Mouse (Mus musculus): ENCODE measurements around the gene Clic3. TPM values are rescaled to one million over a fixed set of nuclear protein-coding genes. Genes with fewer than 3 reads are reported as not detected.
A peak's percentile ranks its signal among the peaks of the same experiment; 100 is the strongest.

Gene Clic3
- polyA plus RNA-seq, 1 experiment: not detected

- TF ChIP-seq FLI1 (IDR thresholded peaks at IDR 0.05; ENCODE audit: low read length): no peak
- TF ChIP-seq GATA1 (IDR thresholded peaks at IDR 0.05; ENCODE audit: borderline replicate concordance, low read length): no peak
Measured at GRCm38 (mm10) chr2:25477967-25478675, 21.5 kb downstream of the Clic3 start.

GRCm38 (mm10) chr2:25479551-25480311 is 23.1 kb downstream of the Clic3 start:
- H3K4me1 ChIP-seq: peaks cover 53% of the 10 kb centered on the region
- H3K4me3 ChIP-seq (replicated peaks): no peak overlapping the region
- no peaks in the 10 kb centered on the region for H3K36me3 ChIP-seq (replicated peaks; ENCODE audit: low read length)
- TF ChIP-seq GATA1 (IDR thresholded peaks at IDR 0.05; ENCODE audit: borderline replicate concordance, low read length): no peak
- TF ChIP-seq FLI1 (IDR thresholded peaks at IDR 0.05; ENCODE audit: low read length): no peak
- peaks cover 76% of the 10 kb centered on the region for H3K27me3 ChIP-seq (replicated peaks)
- H3K9me3 ChIP-seq: peaks cover 22% of the 10 kb centered on the region

More at GRCm38 (mm10) chr2:25477967-25478675, 21.5 kb downstream of the Clic3 start:
- Histone ChIP-seq H3K27me3 (replicated peaks) (peaks cover 66% of the 10 kb centered on the region), H3K36me3 (replicated peaks; ENCODE audit: low read length) (no peaks in the 10 kb centered on the region), H3K4me3 (replicated peaks) (no peak overlapping the region), H3K9me3 (peaks cover 22% of the 10 kb centered on the region), H3K4me1 (peaks cover 60% of the 10 kb centered on the region)

DNA sequence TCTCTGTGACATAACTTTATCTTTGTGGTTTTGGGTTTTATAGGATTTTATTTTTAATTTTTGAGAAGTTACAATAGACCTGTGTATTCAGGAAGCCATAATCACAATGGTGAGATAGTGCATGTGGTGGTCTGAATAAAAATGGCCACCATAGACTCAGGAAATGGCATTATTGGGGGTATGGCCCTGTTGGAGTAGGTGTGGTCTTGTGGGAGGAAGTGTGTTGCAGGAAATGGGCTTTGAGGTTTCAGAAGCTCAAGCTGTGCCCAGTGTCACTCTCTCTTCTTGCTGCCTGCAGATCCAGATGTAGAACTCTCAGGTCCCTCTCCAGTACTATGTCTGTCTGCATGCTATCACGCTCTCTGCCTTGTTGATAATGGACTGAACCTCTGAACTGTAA is 23.9 kb downstream of the Clic3 start:
- no peak for TF ChIP-seq GATA1 (IDR thresholded peaks at IDR 0.05; ENCODE audit: borderline replicate concordance, low read length)
- TF ChIP-seq FLI1 (IDR thresholded peaks at IDR 0.05; ENCODE audit: low read length): no peak
- Histone ChIP-seq H3K4me1 (peaks cover 56% of the 10 kb centered on the region), H3K36me3 (replicated peaks; ENCODE audit: low read length) (no peaks in the 10 kb centered on the region), H3K27me3 (replicated peaks) (peaks cover 74% of the 10 kb centered on the region), H3K9me3 (peaks cover 22% of the 10 kb centered on the region), H3K4me3 (replicated peaks) (no peak overlapping the region)

GRCm38 (mm10) chr2:25482969-25483368 is 26.3 kb downstream of the Clic3 start:
- Histone ChIP-seq H3K27me3 (replicated peaks) (peaks cover 72% of the 10 kb centered on the region), H3K9me3 (peaks cover 22% of the 10 kb centered on the region), H3K4me1 (peaks cover 62% of the 10 kb centered on the region), H3K36me3 (replicated peaks; ENCODE audit: low read length) (no peaks in the 10 kb centered on the region), H3K4me3 (replicated peaks) (no peak overlapping the region)
- no peak for TF ChIP-seq GATA1 (IDR thresholded peaks at IDR 0.05; ENCODE audit: borderline replicate concordance, low read length)
- TF ChIP-seq FLI1 (IDR thresholded peaks at IDR 0.05; ENCODE audit: low read length): no peak

DNA sequence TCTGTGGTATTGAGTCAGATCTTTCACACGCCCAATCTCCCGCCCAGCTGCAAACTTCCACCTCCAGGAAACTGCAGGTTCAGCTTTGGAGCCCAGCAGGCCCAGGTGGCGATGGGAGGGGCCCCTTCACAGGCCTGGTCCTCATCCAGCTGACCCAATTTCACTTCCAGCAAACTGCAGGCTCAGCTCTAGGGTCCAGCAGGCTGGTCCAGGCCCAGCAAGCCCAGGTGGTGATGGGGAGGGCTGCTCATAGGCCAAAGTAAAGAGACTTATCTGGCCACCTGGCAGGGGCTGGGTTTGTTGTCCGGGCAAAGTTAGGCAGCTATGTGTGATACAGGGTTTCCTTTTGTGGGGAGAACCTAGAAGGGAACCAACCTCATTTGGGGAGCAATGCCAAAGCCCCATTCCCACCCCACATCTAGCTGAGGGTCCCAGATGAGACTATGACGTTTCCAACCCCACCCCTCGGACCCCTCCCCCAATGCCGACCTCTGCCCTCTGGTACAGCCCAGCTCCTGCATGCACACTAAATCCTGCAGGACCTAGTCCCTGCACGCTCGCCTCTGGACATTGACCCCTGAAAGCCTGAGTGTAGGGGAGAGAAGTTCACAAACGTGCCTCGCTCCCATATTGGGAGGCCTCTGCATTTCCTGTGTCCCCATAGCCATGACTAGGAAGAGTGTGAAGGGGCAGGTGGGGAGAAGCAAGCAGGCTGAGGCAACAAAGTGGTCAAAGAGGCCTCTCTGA is 28.4 kb downstream of the Clic3 start:
- no peak for TF ChIP-seq FLI1 (IDR thresholded peaks at IDR 0.05; ENCODE audit: low read length)
- no peak for TF ChIP-seq GATA1 (IDR thresholded peaks at IDR 0.05; ENCODE audit: borderline replicate concordance, low read length)
- H3K4me3 ChIP-seq (replicated peaks): no peak overlapping the region
- H3K27me3 ChIP-seq (replicated peaks): peaks cover 67% of the 10 kb centered on the region
- peaks cover 71% of the 10 kb centered on the region for H3K4me1 ChIP-seq
- H3K9me3 ChIP-seq: peaks cover 18% of the 10 kb centered on the region
- no peaks in the 10 kb centered on the region for H3K36me3 ChIP-seq (replicated peaks; ENCODE audit: low read length)

DNA sequence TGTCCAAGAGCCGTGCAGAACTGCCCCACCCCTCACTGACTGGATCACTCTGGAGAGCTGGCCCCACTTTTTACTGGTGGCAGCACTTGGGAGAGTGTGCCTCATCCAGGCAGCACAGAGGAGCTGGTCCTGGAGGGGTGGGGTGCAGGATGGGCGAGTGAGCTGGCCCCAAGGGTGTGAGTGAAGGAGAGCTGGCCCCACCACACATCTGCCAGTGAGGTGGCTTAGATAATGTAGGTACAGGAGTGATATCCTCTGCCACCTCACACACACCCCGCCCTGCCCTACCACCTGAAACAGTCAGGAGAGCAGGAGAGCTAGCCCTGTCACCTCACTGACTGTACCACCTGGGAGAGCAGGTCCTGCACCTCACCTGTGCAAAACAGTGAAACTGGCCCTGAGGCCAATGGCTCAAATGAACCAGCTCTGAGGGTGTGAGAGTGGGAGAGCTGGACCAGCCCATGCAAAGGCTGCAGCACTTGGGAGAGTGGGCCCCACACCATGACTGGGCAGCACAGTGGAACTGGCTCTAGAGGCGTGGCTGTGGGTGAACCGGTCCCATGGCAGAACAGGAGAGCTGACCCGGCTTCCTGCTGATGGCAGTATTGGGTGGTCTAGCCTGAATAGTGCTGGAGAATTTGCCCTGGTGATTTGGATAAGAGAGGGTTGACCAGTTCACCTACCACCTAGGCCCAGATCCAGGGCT is 31.5 kb downstream of the Clic3 start:
- no peaks in the 10 kb centered on the region for H3K36me3 ChIP-seq (replicated peaks; ENCODE audit: low read length)
- H3K27me3 ChIP-seq (replicated peaks): peaks cover 79% of the 10 kb centered on the region
- H3K9me3 ChIP-seq: no peaks in the 10 kb centered on the region
- H3K4me3 ChIP-seq (replicated peaks): peak overlapping the region; percentile 25
- TF ChIP-seq GATA1 (IDR thresholded peaks at IDR 0.05; ENCODE audit: borderline replicate concordance, low read length): no peak
- TF ChIP-seq FLI1 (IDR thresholded peaks at IDR 0.05; ENCODE audit: low read length): no peak
- H3K4me1 ChIP-seq: peaks cover 49% of the 10 kb centered on the region

DNA sequence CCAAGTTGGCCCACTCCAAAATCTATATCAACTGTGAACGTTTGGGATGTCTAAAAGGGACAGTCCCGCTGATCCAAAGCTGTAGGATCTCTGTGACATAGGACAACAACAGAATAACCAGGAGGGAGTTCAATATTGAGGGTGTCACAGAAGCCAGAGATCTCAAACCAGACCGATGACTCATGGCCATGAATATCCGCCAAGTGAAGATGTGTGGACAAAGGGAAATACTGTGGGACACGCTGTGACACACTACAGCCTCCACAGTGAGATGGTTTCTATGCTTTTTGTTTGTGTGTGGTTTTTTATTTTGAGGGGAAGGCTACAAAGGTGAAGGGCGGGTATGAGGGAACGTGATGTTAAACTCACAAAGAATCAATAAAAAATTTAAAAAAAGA is 32.0 kb downstream of the Clic3 start:
- Histone ChIP-seq H3K9me3 (no peaks in the 10 kb centered on the region), H3K4me3 (replicated peaks) (no peak overlapping the region), H3K27me3 (replicated peaks) (peaks cover 79% of the 10 kb centered on the region), H3K4me1 (peaks cover 43% of the 10 kb centered on the region), H3K36me3 (replicated peaks; ENCODE audit: low read length) (no peaks in the 10 kb centered on the region)
- TF ChIP-seq GATA1 (IDR thresholded peaks at IDR 0.05; ENCODE audit: borderline replicate concordance, low read length) (no peak), FLI1 (IDR thresholded peaks at IDR 0.05; ENCODE audit: low read length) (no peak)

DNA sequence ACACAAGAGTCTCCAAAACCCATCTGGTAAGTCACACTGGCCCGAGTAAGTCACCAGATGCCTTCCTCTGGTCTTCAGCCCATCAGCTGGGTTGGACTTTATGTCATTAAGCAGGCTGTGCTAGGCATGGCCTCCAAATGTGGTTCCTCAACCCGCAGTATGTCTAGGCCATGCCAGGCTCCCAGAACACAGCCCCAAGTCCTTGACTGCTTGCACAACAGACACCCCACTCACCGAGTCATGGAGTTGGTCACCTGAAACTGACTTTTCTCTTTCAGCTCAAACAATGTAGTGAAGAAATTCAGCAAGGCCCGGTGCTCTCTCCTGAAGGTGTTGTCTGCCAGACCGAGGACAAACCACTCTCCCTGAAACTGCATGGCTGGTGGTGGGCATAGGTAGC is 36.4 kb downstream of the Clic3 start:
- H3K27me3 ChIP-seq (replicated peaks): peaks cover 54% of the 10 kb centered on the region

GRCm38 (mm10) chr2:25493476-25493961 is 36.9 kb downstream of the Clic3 start, which contains the start of gene Lcn12:
TSS of gene Lcn12 (minus strand) at chr2:25493911.
- Histone ChIP-seq H3K36me3 (replicated peaks; ENCODE audit: low read length) (no peaks in the 10 kb centered on the region), H3K27me3 (replicated peaks) (peaks cover 50% of the 10 kb centered on the region), H3K4me3 (replicated peaks) (no peak within 1 kb of the TSS), H3K4me1 (peaks cover 39% of the 10 kb centered on the region), H3K9me3 (no peaks in the 10 kb centered on the region)
- no peak for TF ChIP-seq FLI1 (IDR thresholded peaks at IDR 0.05; ENCODE audit: low read length)
- TF ChIP-seq GATA1 (IDR thresholded peaks at IDR 0.05; ENCODE audit: borderline replicate concordance, low read length): no peak

More for the DNA sequence above, 36.4 kb downstream of the Clic3 start:
- H3K9me3 ChIP-seq: no peaks in the 10 kb centered on the region
- no peak for TF ChIP-seq GATA1 (IDR thresholded peaks at IDR 0.05; ENCODE audit: borderline replicate concordance, low read length)
- no peak for TF ChIP-seq FLI1 (IDR thresholded peaks at IDR 0.05; ENCODE audit: low read length)
- no peak overlapping the region for H3K4me3 ChIP-seq (replicated peaks)
- H3K4me1 ChIP-seq: peaks cover 39% of the 10 kb centered on the region
- no peaks in the 10 kb centered on the region for H3K36me3 ChIP-seq (replicated peaks; ENCODE audit: low read length)
